Mouse (Mus musculus) liver, embryonic 13.5 days (tissue): ENCODE data around the gene Znhit2. TPM values are rescaled to one million over a fixed set of nuclear protein-coding genes. Genes with fewer than 3 reads are reported as not detected.

Experiments
- ATAC-seq: fragments of 200-750 bp; cut with Nextera tagmentation; 2 replicates; pipeline ENCODE4 v1.8.0; 2017; ENCODE audit warnings: low read depth, mild to moderate bottlenecking, moderate number of reproducible peaks, moderate library complexity
- DNase-seq: peaks from one replicate; pipeline ENCODE4 v3.0.0; 2022
- H3K27ac ChIP-seq: fragments of 300-500 bp; sonication (generic); 2 replicates; pipeline ENCODE4 v1.5.1; 2015; ENCODE audit warnings: moderate library complexity, mild to moderate bottlenecking, inconsistent platforms
- H3K27me3 ChIP-seq: fragments of 300-500 bp; sonication (generic); 2 replicates; pipeline ENCODE4 v1.6.1; 2015; ENCODE audit warnings: mild to moderate bottlenecking, inconsistent platforms
- H3K36me3 ChIP-seq: fragments of 300-500 bp; sonication (generic); 2 replicates; pipeline ENCODE4 v1.6.1; 2015; ENCODE audit warnings: mild to moderate bottlenecking, inconsistent platforms
- H3K4me1 ChIP-seq: fragments of 300-500 bp; sonication (generic); replicated peaks from 2 replicates; pipeline ENCODE4 v1.6.1; 2015; ENCODE audit warnings: inconsistent platforms
- H3K4me2 ChIP-seq: fragments of 300-500 bp; sonication (generic); 2 replicates; pipeline ENCODE4 v1.6.1; 2015; ENCODE audit warnings: inconsistent platforms, mild to moderate bottlenecking, moderate library complexity
- H3K4me3 ChIP-seq: fragments of 300-500 bp; sonication (generic); replicated peaks from 2 replicates; pipeline ENCODE4 v1.5.1; 2015; ENCODE audit warnings: mild to moderate bottlenecking, inconsistent platforms
- H3K9ac ChIP-seq: fragments of 300-500 bp; sonication (generic); 2 replicates; pipeline ENCODE4 v1.6.1; 2015; ENCODE audit warnings: mild to moderate bottlenecking, inconsistent platforms
- H3K9me3 ChIP-seq: fragments of 300-500 bp; sonication (generic); replicated peaks from 2 replicates; pipeline ENCODE4 v1.6.1; 2016; ENCODE audit warnings: inconsistent platforms
- WGBS: fragments of 180-500 bp; shearing (Covaris S2); methylation state at CpG from one replicate; pipeline ENCODE4 v1.1.7; 2015; ENCODE audit not compliant: insufficient replicate concordance; 5-methylcytosine and 5-hydroxymethylcytosine counted together
- polyA plus RNA-seq: library from polyadenylated mRNA; unstranded; fragments of >200 nt; fragmentation: Nextera tagmentation; extraction: Ambion mirVana; gene quantifications from 2 replicates; pipeline ENCODE4 v1.2.1, GENCODE M21; 2015

Gene Znhit2
- polyA plus RNA-seq, 1 experiment from 2014 or later = 23.2 TPM

GRCm38 (mm10) chr19:6062418-6062817 lies 1.4 kb downstream of the Znhit2 start:
- WGBS = 47% methylated on average over 5 of the region's 5 CpGs
- H3K9me3 ChIP-seq = no peaks in the 10 kb centered on the region
- peak overlapping the region; percentile 93 for H3K9ac ChIP-seq
- peak overlapping the region; percentile 96 for H3K27ac ChIP-seq
- peaks cover 19% of the 10 kb centered on the region for H3K36me3 ChIP-seq
- H3K4me2 ChIP-seq = peak overlapping the region; percentile 100
- peak overlapping the region; percentile 81 for H3K4me3 ChIP-seq
- ATAC-seq = no peak
- H3K27me3 ChIP-seq = no peaks in the 10 kb centered on the region
- DNase-seq = no peak
- peaks cover 63% of the 10 kb centered on the region for H3K4me1 ChIP-seq

DNA sequence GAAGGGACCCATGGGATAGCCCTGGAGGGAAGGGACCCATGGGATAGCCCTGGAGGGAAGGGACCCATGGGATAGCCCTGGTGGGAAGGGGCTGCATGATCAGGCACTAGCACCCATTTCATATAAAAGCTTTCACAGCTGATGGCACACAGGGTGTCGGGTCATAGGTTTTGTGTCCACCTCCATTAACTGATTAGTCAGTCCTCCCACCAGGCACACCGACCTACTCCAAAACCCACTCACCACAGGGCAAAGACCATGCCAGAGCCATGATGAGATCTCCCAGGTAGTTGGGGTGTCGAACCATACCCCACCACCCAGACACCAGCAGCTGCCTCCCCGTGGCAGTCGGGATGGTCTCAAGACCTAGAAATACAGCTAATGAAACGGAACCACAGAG lies 2.1 kb downstream of the Znhit2 start:
- peak overlapping the region; percentile 93; the same call in 1 of the 2 replicates for H3K9ac ChIP-seq

DNA sequence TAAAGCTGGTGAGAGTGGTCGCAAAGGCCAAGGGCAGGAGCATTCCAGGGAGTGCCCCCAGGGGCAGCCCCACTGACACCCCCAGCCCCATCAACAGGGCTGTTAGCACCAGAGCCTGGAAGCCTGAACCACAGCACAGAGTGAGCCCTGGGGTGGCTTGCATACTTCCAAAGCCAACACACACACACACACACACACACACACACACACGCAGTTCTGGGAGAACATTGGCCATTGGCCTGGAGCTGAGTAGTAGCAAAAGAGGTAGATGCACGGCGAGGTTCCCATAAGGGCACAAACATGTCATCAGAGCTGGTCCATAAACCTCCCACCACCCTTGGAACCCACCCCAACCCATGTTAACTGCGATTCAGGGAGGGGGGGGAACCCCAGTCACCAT lies 5.6 kb downstream of the Znhit2 start:
- H3K9ac ChIP-seq = peak overlapping the region; percentile 79
- H3K27me3 ChIP-seq = no peaks in the 10 kb centered on the region
- WGBS = 44% methylated on average over 5 of the region's 5 CpGs
- peak overlapping the region; percentile 84; the same call in 1 of the 2 replicates for H3K27ac ChIP-seq
- H3K4me3 ChIP-seq = peak overlapping the region; percentile 64
- H3K4me1 ChIP-seq = peaks cover 55% of the 10 kb centered on the region
- DNase-seq (no peak), ATAC-seq (no peak)
- H3K4me2 ChIP-seq = peak overlapping the region; percentile 93
- H3K36me3 ChIP-seq = peaks cover 30% of the 10 kb centered on the region
- H3K9me3 ChIP-seq = no peaks in the 10 kb centered on the region

More for the DNA sequence above, 2.1 kb downstream of the Znhit2 start:
- DNase-seq = no peak
- Histone ChIP-seq H3K4me2 (peak overlapping the region; percentile 100), H3K4me1 (peaks cover 70% of the 10 kb centered on the region), H3K9me3 (no peaks in the 10 kb centered on the region), H3K4me3 (peak overlapping the region; percentile 81), H3K27ac (peak overlapping the region; percentile 96), H3K36me3 (peaks cover 19% of the 10 kb centered on the region), H3K27me3 (no peaks in the 10 kb centered on the region)
- no peak for ATAC-seq
- WGBS = 88% methylated on average over 6 of the region's 6 CpGs

DNA sequence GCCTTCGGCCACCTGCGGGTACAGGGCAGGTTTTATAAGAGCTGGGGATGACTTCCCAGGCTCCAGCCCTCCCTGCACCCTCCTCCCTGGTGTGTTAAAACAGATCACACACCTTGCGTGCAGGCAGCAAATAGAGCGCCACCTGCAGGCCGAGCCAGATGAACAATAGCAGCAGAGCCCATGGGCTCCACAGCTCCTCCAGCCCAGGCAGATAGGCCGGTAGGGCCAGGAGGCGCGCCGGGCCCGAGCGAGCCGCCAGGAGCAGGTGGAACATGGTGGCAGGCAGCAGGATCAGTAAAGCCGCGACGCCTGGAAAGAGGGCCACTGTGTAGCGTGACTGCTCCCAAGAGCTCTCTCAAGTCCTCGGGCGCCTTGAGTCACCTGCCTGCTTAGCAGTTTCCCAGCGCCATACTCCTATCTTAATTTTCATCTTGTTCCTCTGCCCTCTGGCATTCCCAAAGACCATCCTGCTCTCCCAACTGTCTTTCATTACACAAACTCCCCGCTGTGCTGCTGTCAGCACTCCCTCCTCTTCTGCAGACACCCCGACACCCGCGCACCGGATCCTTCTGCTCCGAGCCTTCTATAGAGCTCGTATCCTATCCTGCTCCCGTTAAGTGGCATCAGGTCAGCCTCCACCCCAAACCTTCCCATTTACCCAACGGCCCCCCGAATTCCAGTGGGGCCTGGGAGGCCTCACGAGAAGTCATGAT lies 6.2 kb downstream of the Znhit2 start:
- H3K27ac ChIP-seq = peak overlapping the region; percentile 84
- H3K9me3 ChIP-seq = no peaks in the 10 kb centered on the region
- WGBS = under 1% methylated on average over 30 of the region's 30 CpGs
- peak; percentile 83 for DNase-seq
- H3K9ac ChIP-seq = peak overlapping the region; percentile 79
- peaks cover 30% of the 10 kb centered on the region for H3K36me3 ChIP-seq
- ATAC-seq = peak; percentile 70
- no peaks in the 10 kb centered on the region for H3K27me3 ChIP-seq
- peak overlapping the region; percentile 64 for H3K4me3 ChIP-seq
- peak overlapping the region; percentile 93 for H3K4me2 ChIP-seq
- peaks cover 49% of the 10 kb centered on the region for H3K4me1 ChIP-seq

GRCm38 (mm10) chr19:6067724-6068415 lies 6.9 kb downstream of the Znhit2 start, which contains the start of gene Tm7sf2:
Gene Tm7sf2, minus strand, starts transcription at chr19:6068373.
- DNase-seq (peak; percentile 91), ATAC-seq (peak; percentile 91)
- Histone ChIP-seq H3K4me3 (peak within 1 kb of the TSS; percentile 64), H3K4me1 (peaks cover 42% of the 10 kb centered on the region), H3K9me3 (no peaks in the 10 kb centered on the region), H3K27ac (peak within 1 kb of the TSS; percentile 84), H3K9ac (peak within 1 kb of the TSS; percentile 79), H3K4me2 (peak within 1 kb of the TSS; percentile 93), H3K27me3 (no peaks in the 10 kb centered on the region), H3K36me3 (peaks cover 30% of the 10 kb centered on the region)
- WGBS = 16% methylated on average over 33 of the region's 33 CpGs

DNA sequence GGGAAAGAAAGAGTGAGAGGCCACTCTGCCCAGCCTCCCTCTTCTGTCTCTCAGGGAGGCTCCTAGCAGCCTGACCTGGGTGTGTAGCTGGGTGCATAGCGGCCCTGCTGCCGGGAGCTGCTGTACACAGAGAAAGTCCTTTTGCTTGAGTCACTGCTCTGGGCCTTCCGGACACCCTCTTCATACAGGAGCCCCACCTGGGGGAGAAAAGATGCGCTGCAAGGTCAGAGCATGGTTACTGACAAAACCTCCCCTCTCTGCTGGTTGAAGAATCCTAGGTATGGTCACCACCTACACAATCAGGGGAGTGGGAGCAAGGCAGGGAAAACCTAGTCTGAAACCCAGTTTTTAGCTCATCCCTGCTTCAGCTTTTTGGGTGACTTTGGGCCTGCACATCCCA lies 8.0 kb downstream of the Znhit2 start:
- no peak overlapping the region for H3K9ac ChIP-seq
- peaks cover 36% of the 10 kb centered on the region for H3K4me1 ChIP-seq
- no peak overlapping the region for H3K4me2 ChIP-seq
- peaks cover 35% of the 10 kb centered on the region for H3K36me3 ChIP-seq
- H3K4me3 ChIP-seq = no peak overlapping the region
- H3K9me3 ChIP-seq = no peaks in the 10 kb centered on the region
- H3K27me3 ChIP-seq = no peaks in the 10 kb centered on the region
- H3K27ac ChIP-seq = peak overlapping the region; percentile 40; the same call in 1 of the 2 replicates
- DNase-seq = no peak
- WGBS = 72% methylated on average over 4 of the region's 4 CpGs
- ATAC-seq = no peak

- Histone ChIP-seq H3K27me3 (no peaks in the 10 kb centered on the region), H3K9me3 (no peaks in the 10 kb centered on the region), H3K4me1 (peaks cover 39% of the 10 kb centered on the region), H3K27ac (no peak overlapping the region), H3K4me2 (no peak overlapping the region), H3K36me3 (peaks cover 42% of the 10 kb centered on the region), H3K9ac (no peak overlapping the region), H3K4me3 (no peak overlapping the region)
- WGBS = 83% methylated on average over 10 of the region's 10 CpGs
- ATAC-seq (no peak), DNase-seq (no peak)
Measured at GRCm38 (mm10) chr19:6069851-6070250, 8.9 kb downstream of the Znhit2 start.

- peaks cover 44% of the 10 kb centered on the region for H3K36me3 ChIP-seq
- ATAC-seq (no peak), DNase-seq (no peak)
Measured at GRCm38 (mm10) chr19:6070571-6071250, 9.7 kb downstream of the Znhit2 start.

DNA sequence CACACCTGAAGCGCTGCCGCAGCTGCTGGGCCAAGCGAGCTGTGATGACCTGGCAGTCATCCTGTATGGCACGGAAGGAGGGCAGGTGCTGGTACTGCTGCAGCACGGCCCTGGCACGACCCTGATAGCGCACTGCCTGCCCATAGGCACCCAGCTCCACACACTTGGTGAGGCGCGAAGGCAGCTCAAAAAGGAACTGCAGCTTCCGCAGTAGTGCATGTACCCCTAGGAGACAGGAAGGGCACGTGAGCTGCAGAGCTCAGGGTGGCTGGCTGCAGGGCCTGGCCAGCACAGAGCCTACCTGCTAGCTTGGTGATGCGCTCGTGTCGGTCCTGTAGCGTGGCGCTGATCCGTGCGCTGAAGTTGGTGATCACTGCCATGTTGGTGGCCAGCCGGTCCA lies 10.3 kb downstream of the Znhit2 start:
- H3K36me3 ChIP-seq = peaks cover 44% of the 10 kb centered on the region
- no peaks in the 10 kb centered on the region for H3K9me3 ChIP-seq
- no peak overlapping the region for H3K4me2 ChIP-seq
- no peak overlapping the region for H3K4me3 ChIP-seq
- H3K9ac ChIP-seq = no peak overlapping the region
- no peak overlapping the region for H3K27ac ChIP-seq
- 87% methylated on average over 19 of the region's 19 CpGs for WGBS
- H3K4me1 ChIP-seq = peaks cover 44% of the 10 kb centered on the region
- ATAC-seq = no peak
- H3K27me3 ChIP-seq = no peaks in the 10 kb centered on the region
- no peak for DNase-seq

More at GRCm38 (mm10) chr19:6070571-6071250, 9.7 kb downstream of the Znhit2 start:
- Histone ChIP-seq H3K27me3 (no peaks in the 10 kb centered on the region), H3K4me3 (no peak overlapping the region), H3K9ac (no peak overlapping the region), H3K4me2 (no peak overlapping the region), H3K27ac (no peak overlapping the region), H3K4me1 (peaks cover 42% of the 10 kb centered on the region), H3K9me3 (no peaks in the 10 kb centered on the region)
- 88% methylated on average over 31 of the region's 31 CpGs for WGBS

GRCm38 (mm10) chr19:6073889-6074288 lies 12.9 kb downstream of the Znhit2 start:
- Histone ChIP-seq H3K4me1 (peaks cover 34% of the 10 kb centered on the region), H3K36me3 (peaks cover 40% of the 10 kb centered on the region), H3K9ac (no peak overlapping the region), H3K27me3 (no peaks in the 10 kb centered on the region), H3K9me3 (no peaks in the 10 kb centered on the region), H3K4me3 (no peak overlapping the region), H3K27ac (no peak overlapping the region), H3K4me2 (no peak overlapping the region)
- ATAC-seq (no peak), DNase-seq (no peak)
- 74% methylated on average over 5 of the region's 5 CpGs for WGBS
